In genomic region chr9:47738799-47739198, GRCm38 (mm10) we compare ENCODE assay signal across 18 mouse cellular contexts.
DNase-seq lines count a peak whose midpoint lies in the region; ATAC-seq and TF ChIP-seq lines count a peak whose summit lies in the region.
"Had no signal": no experiment of that assay in that cellular context is flagged by ENCODE, and none has a peak within 500 bp of the region (broad histone marks: within the 10 kb centered on the region; RNA-seq: fewer than 3 reads in every experiment).

No protein-coding gene starts in this region.

- no peak for ATAC-seq in hindbrain, embryonic 12.5 days (ENCODE audit: low FRiP score)
- no peak for ATAC-seq in hindbrain, embryonic 16.5 days
- no peak for ATAC-seq in midbrain, postnatal 0 days (ENCODE audit: low FRiP score)
- ATAC-seq: intestine, embryonic 15.5 days had no signal

- TF ChIP-seq CTCF in cortical plate, adult 2 months (IDR thresholded peaks at IDR 0.05; ENCODE audit: extremely low read depth, insufficient read depth, low read length): no peak
- TF ChIP-seq CTCF in midbrain, postnatal 0 days (IDR thresholded peaks at IDR 0.05): no peak
- no peak for TF ChIP-seq CTCF in lung, adult 2 months (IDR thresholded peaks at IDR 0.05; ENCODE audit: insufficient read depth, low read length)

- H3K27me3 ChIP-seq in hindbrain, embryonic 12.5 days: no peaks in the 10 kb centered on the region
- H3K27me3 ChIP-seq in hindbrain, embryonic 16.5 days (replicated peaks; ENCODE audit: control insufficient read depth, insufficient read depth, low read length): no peaks in the 10 kb centered on the region
- H3K27me3 ChIP-seq in midbrain, postnatal 0 days (ENCODE audit: insufficient read depth, low read length): no peaks in the 10 kb centered on the region
- H3K27me3 ChIP-seq: intestine, embryonic 15.5 days; limb, embryonic 12.5 days; liver, embryonic 13.5 days had no signal

- no peak overlapping the region for H3K9ac ChIP-seq in hindbrain, embryonic 12.5 days
- H3K9ac ChIP-seq in hindbrain, embryonic 16.5 days (ENCODE audit: low read depth, low read length): no peak overlapping the region
- H3K9ac ChIP-seq in midbrain, postnatal 0 days (replicated peaks; ENCODE audit: low read length, poor library complexity, severe bottlenecking): no peak overlapping the region
- H3K9ac ChIP-seq: intestine, embryonic 15.5 days; limb, embryonic 12.5 days; liver, embryonic 13.5 days had no signal

- no peak for TF ChIP-seq POLR2A in cortical plate, adult 2 months (IDR thresholded peaks at IDR 0.05; ENCODE audit: extremely low read depth, insufficient read depth, low read length)
- no peak for TF ChIP-seq POLR2A in lung, adult 2 months (IDR thresholded peaks at IDR 0.05; ENCODE audit: borderline replicate concordance, extremely low read depth, low read depth, low read length)

- peak overlapping the region; percentile 57; the same call in 1 of the 2 replicates for H3K27ac ChIP-seq in hindbrain, embryonic 12.5 days
- no peak overlapping the region for H3K27ac ChIP-seq in hindbrain, embryonic 16.5 days (ENCODE audit: low read depth, low read length)
- H3K27ac ChIP-seq in cortical plate, adult 2 months (ENCODE audit: insufficient read depth, low read length): peak overlapping the region; percentile 77
- H3K27ac ChIP-seq in macrophage: peak overlapping the region; percentile 55
- H3K27ac ChIP-seq in midbrain, postnatal 0 days (ENCODE audit: low read depth, low read length): peak overlapping the region; percentile 55; the same call in 1 of the 2 replicates
- H3K27ac ChIP-seq: heart, embryonic 10.5 days; intestine, embryonic 15.5 days; limb, embryonic 12.5 days; liver, embryonic 13.5 days had no signal

- DNase-seq in midbrain, postnatal 0 days (ENCODE audit: low spot score): no peak
- no peak for DNase-seq in lung, adult 2 months
- DNase-seq in adrenal gland, adult 2 months: no peak
- DNase-seq: adrenal gland, postnatal 10 days; B cell, adult 2 months; cerebellum, adult 9-11 months; gastrocnemius, postnatal 36 days; kidney, postnatal 4 days; layer of hippocampus, postnatal 36 days; liver, embryonic 13.5 days had no signal

- H3K4me1 ChIP-seq in hindbrain, embryonic 12.5 days: peaks cover 27% of the 10 kb centered on the region
- H3K4me1 ChIP-seq in hindbrain, embryonic 16.5 days (ENCODE audit: control insufficient read depth, insufficient read depth, low read depth, low read length): peaks cover 14% of the 10 kb centered on the region
- H3K4me1 ChIP-seq in cortical plate, adult 2 months (ENCODE audit: control insufficient read depth, insufficient read depth, low read length): peaks cover 15% of the 10 kb centered on the region
- peaks cover 13% of the 10 kb centered on the region for H3K4me1 ChIP-seq in midbrain, postnatal 0 days (ENCODE audit: insufficient read depth, low read length)
- H3K4me1 ChIP-seq in lung, adult 2 months (ENCODE audit: control insufficient read depth, insufficient read depth, low read length): peaks cover 3% of the 10 kb centered on the region; the same call in 1 of the 2 replicates
- H3K4me1 ChIP-seq: intestine, embryonic 15.5 days; liver, embryonic 13.5 days had no signal

- no peak overlapping the region for H3K4me3 ChIP-seq in hindbrain, embryonic 12.5 days
- H3K4me3 ChIP-seq in hindbrain, embryonic 16.5 days (ENCODE audit: low read length): no peak overlapping the region
- H3K4me3 ChIP-seq in cortical plate, adult 2 months (ENCODE audit: insufficient read depth, low read length): no peak overlapping the region
- H3K4me3 ChIP-seq in macrophage (ENCODE audit: inconsistent target): no peak overlapping the region
- no peak overlapping the region for H3K4me3 ChIP-seq in midbrain, postnatal 0 days (ENCODE audit: low read depth, low read length)
- no peak overlapping the region for H3K4me3 ChIP-seq in lung, adult 2 months (replicated peaks; ENCODE audit: extremely low read depth, low read depth, low read length)
- H3K4me3 ChIP-seq: erythroblast, embryonic 14.5 days; heart, embryonic 10.5 days; intestine, embryonic 15.5 days; limb, embryonic 12.5 days; liver, embryonic 13.5 days had no signal

- no peaks in the 10 kb centered on the region; the same call in 1 of the 2 replicates for H3K79me2 ChIP-seq in macrophage (ENCODE audit: inconsistent target)

- H3K4me2 ChIP-seq in hindbrain, embryonic 12.5 days (replicated peaks): no peak overlapping the region
- no peak overlapping the region for H3K4me2 ChIP-seq in hindbrain, embryonic 16.5 days (ENCODE audit: low read length)
- no peak overlapping the region for H3K4me2 ChIP-seq in midbrain, postnatal 0 days (ENCODE audit: low read depth, low read length, poor library complexity, severe bottlenecking)
- H3K4me2 ChIP-seq: intestine, embryonic 15.5 days; limb, embryonic 12.5 days; liver, embryonic 13.5 days had no signal

- no peaks in the 10 kb centered on the region for H3K9me3 ChIP-seq in hindbrain, embryonic 12.5 days (replicated peaks)
- H3K9me3 ChIP-seq in hindbrain, embryonic 16.5 days (ENCODE audit: control insufficient read depth, low read length): no peaks in the 10 kb centered on the region
- no peaks in the 10 kb centered on the region for H3K9me3 ChIP-seq in midbrain, postnatal 0 days (ENCODE audit: low read length)
- H3K9me3 ChIP-seq: heart, embryonic 10.5 days; intestine, embryonic 15.5 days; limb, embryonic 12.5 days; liver, embryonic 13.5 days had no signal

- WGBS in hindbrain, embryonic 12.5 days: 40% methylated on average over 4 of the region's 4 CpGs
- WGBS in hindbrain, embryonic 16.5 days: 35% methylated on average over 4 of the region's 4 CpGs
- 85% methylated on average over 4 of the region's 4 CpGs for WGBS in macrophage (ENCODE audit: missing documents)
- 23% methylated on average over 4 of the region's 4 CpGs for WGBS in midbrain, postnatal 0 days
- 60% methylated on average over 4 of the region's 4 CpGs for WGBS in lung, adult 2 months

- H3K36me3 ChIP-seq in hindbrain, embryonic 12.5 days: no peaks in the 10 kb centered on the region
- no peaks in the 10 kb centered on the region for H3K36me3 ChIP-seq in hindbrain, embryonic 16.5 days (ENCODE audit: control insufficient read depth, insufficient read depth, low read length)
- no peaks in the 10 kb centered on the region for H3K36me3 ChIP-seq in macrophage (ENCODE audit: inconsistent target)
- H3K36me3 ChIP-seq in midbrain, postnatal 0 days (ENCODE audit: insufficient read depth, low read length): no peaks in the 10 kb centered on the region
- H3K36me3 ChIP-seq: heart, embryonic 10.5 days; intestine, embryonic 15.5 days; limb, embryonic 12.5 days; liver, embryonic 13.5 days had no signal
